Mouse (Mus musculus): ENCODE data around the gene Atp6v1e2.

GRCm38 (mm10) chr17:86964502-86964901 is 16.8 kb upstream of the Atp6v1e2 start:
- TF ChIP-seq CTCF (IDR thresholded peaks at IDR 0.05; ENCODE audit: borderline replicate concordance, extremely low read depth, insufficient read depth, insufficient read length): no peak
- TF ChIP-seq POLR2A (IDR thresholded peaks at IDR 0.05; ENCODE audit: borderline replicate concordance, extremely low read depth, insufficient read depth, insufficient read length, poor library complexity, severe bottlenecking): no peak

Measured in brain, embryonic 14.5 days (tissue).